16 mouse cellular contexts compared by ENCODE assay signal in genomic region chr4:139526475-139526874, GRCm38 (mm10). TPM values are rescaled to one million over a fixed set of nuclear protein-coding genes. Genes with fewer than 3 reads are reported as not detected.
DNase-seq lines count a peak whose midpoint lies in the region; ATAC-seq lines count a peak whose summit lies in the region.
"Had no signal": no experiment of that assay in that cellular context is flagged by ENCODE, and none has a peak within 500 bp of the region (broad histone marks: within the 10 kb centered on the region; RNA-seq: fewer than 3 reads in every experiment).

No protein-coding gene starts in this region.

- intact Hi-C loops in left cerebral cortex, postnatal 4 days (cut with DNase I): no loop called here

- no peak overlapping the region for H3K4me3 ChIP-seq in embryonic facial prominence, embryonic 14.5 days (ENCODE audit: low read depth, low read length)
- H3K4me3 ChIP-seq in embryonic facial prominence, embryonic 10.5 days: no peak overlapping the region
- H3K4me3 ChIP-seq: forebrain, embryonic 10.5 days; limb, embryonic 10.5 days; midbrain, embryonic 10.5 days had no signal

- no peaks in the 10 kb centered on the region for H3K36me3 ChIP-seq in embryonic facial prominence, embryonic 14.5 days (ENCODE audit: control insufficient read depth, insufficient read depth, low read length)
- H3K36me3 ChIP-seq in embryonic facial prominence, embryonic 10.5 days (replicated peaks): no peaks in the 10 kb centered on the region
- H3K36me3 ChIP-seq: forebrain, embryonic 10.5 days; limb, embryonic 10.5 days; midbrain, embryonic 10.5 days had no signal

- 80% methylated on average over 12 of the region's 12 CpGs for WGBS in embryonic facial prominence, embryonic 14.5 days
- 80% methylated on average over 12 of the region's 12 CpGs for WGBS in embryonic facial prominence, embryonic 10.5 days

- no peak overlapping the region for H3K27ac ChIP-seq in embryonic facial prominence, embryonic 14.5 days (replicated peaks; ENCODE audit: low read depth, low read length)
- H3K27ac ChIP-seq in embryonic facial prominence, embryonic 10.5 days (replicated peaks): no peak overlapping the region
- H3K27ac ChIP-seq: forebrain, embryonic 10.5 days; limb, embryonic 10.5 days; liver, embryonic 14.5 days; midbrain, embryonic 10.5 days had no signal

- H3K4me1 ChIP-seq in embryonic facial prominence, embryonic 14.5 days (ENCODE audit: control insufficient read depth, insufficient read depth, low read length): no peaks in the 10 kb centered on the region
- peaks cover 4% of the 10 kb centered on the region; the same call in 1 of the 2 replicates for H3K4me1 ChIP-seq in embryonic facial prominence, embryonic 10.5 days
- H3K4me1 ChIP-seq: limb, embryonic 10.5 days had no signal

- no peaks in the 10 kb centered on the region for H3K27me3 ChIP-seq in embryonic facial prominence, embryonic 14.5 days (replicated peaks; ENCODE audit: control insufficient read depth, insufficient read depth, low read length)
- H3K27me3 ChIP-seq in embryonic facial prominence, embryonic 10.5 days (replicated peaks; ENCODE audit: low read depth, poor library complexity, severe bottlenecking): 0 out of 2 replicates have a peak, but pooled peaks cover 3% of the 10 kb centered on the region

- H3K4me2 ChIP-seq in embryonic facial prominence, embryonic 14.5 days (ENCODE audit: low read depth, low read length): no peak overlapping the region
- H3K4me2 ChIP-seq: heart, embryonic 11.5 days had no signal

- ATAC-seq in embryonic facial prominence, embryonic 14.5 days (ENCODE audit: low read depth): peak; percentile 37; the same call in 1 of the 2 replicates

- H3K9me3 ChIP-seq in embryonic facial prominence, embryonic 14.5 days (ENCODE audit: control insufficient read depth, low read length): no peaks in the 10 kb centered on the region
- no peaks in the 10 kb centered on the region for H3K9me3 ChIP-seq in embryonic facial prominence, embryonic 10.5 days
- H3K9me3 ChIP-seq: forebrain, embryonic 10.5 days; limb, embryonic 10.5 days; midbrain, embryonic 10.5 days had no signal

- no peak overlapping the region for H3K9ac ChIP-seq in embryonic facial prominence, embryonic 14.5 days (ENCODE audit: low read depth, low read length)
- H3K9ac ChIP-seq: liver, embryonic 14.5 days had no signal

- no peak for DNase-seq in embryonic facial prominence, embryonic 14.5 days (ENCODE audit: low spot score)
- no peak for DNase-seq in embryonic facial prominence, embryonic 10.5 days (ENCODE audit: low spot score)
- DNase-seq in layer of hippocampus, adult 8-10 months (ENCODE audit: low spot score in 2 of 2): peak; percentile 18 to 26
- DNase-seq in layer of hippocampus, adult 11-12 months (ENCODE audit: low spot score): no peak
- peak; percentile 12 to 37 for DNase-seq in cerebellum, adult 18-20 months
- DNase-seq in left cerebral cortex, postnatal 4 days: peak; percentile 39
- no peak for DNase-seq in heart, adult 8-10 months (ENCODE audit: low spot score)
- DNase-seq in B cell, adult 2 months: no peak
- DNase-seq: adrenal gland, postnatal 14 days; gastrocnemius, postnatal 10 days; kidney, adult 2 months had no signal

RNA-seq across cellular contexts. Expression of gene Iffo2, which starts 3.9 kb away (rescaled TPM):
- 4.8 and 5.8 TPM in 2 replicates for polyA plus RNA-seq in embryonic facial prominence, embryonic 14.5 days (2014; fragmentation: Nextera tagmentation; extraction: Ambion mirVana)
- 4.2 and 4.3 TPM in 2 replicates for polyA plus RNA-seq in embryonic facial prominence, embryonic 10.5 days (2016; fragmentation: Nextera tagmentation; extraction: Ambion mirVana)
- 10 to 100 TPM; 16.0 to 18.5 (median 17.7) TPM for total RNA-seq in layer of hippocampus, adult 8-10 months (2022)
- 10 to 100 TPM; 24.2 to 26.3 TPM for total RNA-seq in left cerebral cortex, postnatal 4 days (2021)
- 1 to 10 TPM; 3.5 to 4.4 (median 4.2) TPM for total RNA-seq in heart, adult 8-10 months (2022)

Comparison
In these comparisons a context has a peak if more than half of its experiments do, and no peak if none do; other contexts are left out.
1. DNase-seq: peak in layer of hippocampus, adult 8-10 months (2 of 2), cerebellum, adult 18-20 months (2 of 2) and left cerebral cortex, postnatal 4 days (single experiment); none in embryonic facial prominence, embryonic 14.5 days (single experiment), embryonic facial prominence, embryonic 10.5 days (single experiment), layer of hippocampus, adult 11-12 months (single experiment), heart, adult 8-10 months (single experiment) and B cell, adult 2 months (0 of 2).